Mouse (Mus musculus) stomach, postnatal 0 days (tissue): Measurements from ENCODE around the gene Clic5. TPM values are rescaled to one million over a fixed set of nuclear protein-coding genes. Genes with fewer than 3 reads are reported as not detected.
A peak's percentile ranks its signal among the peaks of the same experiment; 100 is the strongest.

ENCODE experiments used
- ATAC-seq: fragments of 200-750 bp; cut with Nextera tagmentation; 2 replicates; pipeline ENCODE4 v1.8.0; 2017; ENCODE audit not compliant: low FRiP score, low TSS enrichment
- DNase-seq: peaks from one replicate; pipeline ENCODE4 v3.0.0-alpha.2; 2016; ENCODE audit warnings: low spot score
- H3K27ac ChIP-seq: fragments of 300-500 bp; sonication (generic); replicated peaks from 2 replicates; pipeline ENCODE4 v1.5.1; 2014; ENCODE audit warnings: mild to moderate bottlenecking, control low read depth
- H3K27me3 ChIP-seq: fragments of 300-500 bp; sonication (generic); 2 replicates; pipeline ENCODE4 v1.6.1; 2014; ENCODE audit warnings: low read length; ENCODE audit not compliant: control insufficient read depth, insufficient read depth
- H3K36me3 ChIP-seq: fragments of 300-500 bp; sonication (generic); 2 replicates; pipeline ENCODE4 v1.6.1; 2014; ENCODE audit warnings: low read length, mixed read lengths; ENCODE audit not compliant: control insufficient read depth, insufficient read depth
- H3K4me1 ChIP-seq: fragments of 300-500 bp; sonication (generic); replicated peaks from 2 replicates; pipeline ENCODE4 v1.6.1; 2014; ENCODE audit warnings: antibody characterized with exemption; ENCODE audit not compliant: control insufficient read depth, insufficient read depth
- H3K4me2 ChIP-seq: fragments of 300-500 bp; sonication (generic); replicated peaks from 2 replicates; pipeline ENCODE4 v1.6.1; 2014; ENCODE audit warnings: low read depth, mild to moderate bottlenecking, control low read depth, moderate library complexity
- H3K4me3 ChIP-seq: fragments of 300-500 bp; sonication (generic); 2 replicates; pipeline ENCODE4 v1.5.1; 2014; ENCODE audit warnings: low read depth, low read length, control low read depth
- H3K9ac ChIP-seq: fragments of 300-500 bp; sonication (generic); 2 replicates; pipeline ENCODE4 v1.6.1; 2014; ENCODE audit warnings: mild to moderate bottlenecking, low read length, control low read depth, mixed read lengths
- H3K9me3 ChIP-seq: fragments of 300-500 bp; sonication (generic); 2 replicates; pipeline ENCODE4 v1.6.1; 2016; ENCODE audit warnings: low read length; ENCODE audit not compliant: control insufficient read depth
- CTCF ChIP-seq: IDR thresholded peaks from 2 replicates; pipeline ENCODE4 v1.5.1; 2016; ENCODE audit warnings: antibody characterized with exemption, low read depth, mild to moderate bottlenecking, moderate library complexity
- EP300 ChIP-seq: optimal IDR thresholded peaks from 2 replicates; pipeline ENCODE3; 2016; ENCODE audit warnings: antibody characterized with exemption
- WGBS: fragments of 180-500 bp; shearing (Covaris S2); extraction: QIAGEN DNeasy Blood & Tissue Kit; methylation state at CpG from one replicate; pipeline ENCODE4 v1.1.7; 2014; 5-methylcytosine and 5-hydroxymethylcytosine counted together
- polyA plus RNA-seq: library from polyadenylated mRNA; unstranded; fragments of >200 nt; fragmentation: Nextera tagmentation; extraction: Ambion mirVana; gene quantifications from 2 replicates; pipeline ENCODE4 v1.2.1, GENCODE M21; 2015

Clic5 gene
- polyA plus RNA-seq, 1 experiment from 2014 or later, result 3.7 TPM

- no peak overlapping the region for H3K4me3 ChIP-seq
- 83% methylated on average over 5 of the region's 5 CpGs for WGBS
- DNase-seq (no peak), ATAC-seq (no peak)
- H3K9me3 ChIP-seq, result no peaks in the 10 kb centered on the region
- H3K9ac ChIP-seq, result no peak overlapping the region
- no peak for TF ChIP-seq CTCF
- TF ChIP-seq EP300, result no peak
- H3K27ac ChIP-seq, result no peak overlapping the region
- H3K27me3 ChIP-seq, result no peaks in the 10 kb centered on the region
- H3K36me3 ChIP-seq, result no peaks in the 10 kb centered on the region
- no peak overlapping the region for H3K4me2 ChIP-seq
- H3K4me1 ChIP-seq, result no peaks in the 10 kb centered on the region
These were observed 24.7 kb downstream of the Clic5 start for GRCm38 (mm10) chr17:44212960-44213619.

DNA sequence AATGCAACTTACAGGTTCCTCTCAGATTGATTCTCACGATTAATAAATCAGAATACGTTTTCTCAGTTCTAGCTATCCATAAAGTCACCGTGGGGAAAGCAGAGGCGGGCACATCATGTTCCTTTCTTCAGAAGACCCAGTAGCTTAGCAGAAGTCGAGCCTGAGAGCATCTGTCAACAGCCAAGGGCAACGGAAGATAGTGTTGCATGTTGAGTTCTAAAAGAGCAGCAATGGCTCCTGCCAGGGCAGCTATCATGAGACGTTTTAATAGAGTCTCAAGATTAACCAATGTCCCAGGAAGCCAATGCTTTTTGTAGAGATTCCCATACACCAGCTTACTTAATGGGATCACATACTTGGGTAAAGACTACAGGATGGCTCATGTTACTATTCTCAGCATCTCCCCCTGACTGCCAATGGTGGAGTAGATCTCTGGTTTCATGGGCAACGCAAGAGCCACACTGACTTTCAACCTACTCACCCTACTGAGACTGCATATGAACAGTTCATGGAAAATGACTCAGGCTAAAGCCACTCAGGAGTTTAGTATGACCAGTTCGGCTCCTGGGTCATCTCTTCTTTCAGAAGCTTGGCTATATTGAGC, 26.9 kb downstream of the Clic5 start:
- TF ChIP-seq CTCF, result no peak
- TF ChIP-seq EP300, result no peak
- no peaks in the 10 kb centered on the region for H3K9me3 ChIP-seq
- H3K4me3 ChIP-seq, result no peak overlapping the region
- no peak overlapping the region for H3K27ac ChIP-seq
- no peaks in the 10 kb centered on the region for H3K4me1 ChIP-seq
- WGBS, result 86% methylated on average over 9 of the region's 9 CpGs
- H3K4me2 ChIP-seq, result no peak overlapping the region
- H3K27me3 ChIP-seq, result no peaks in the 10 kb centered on the region
- no peak for ATAC-seq
- no peaks in the 10 kb centered on the region for H3K36me3 ChIP-seq
- no peak overlapping the region for H3K9ac ChIP-seq
- DNase-seq, result no peak

GRCm38 (mm10) chr17:44217185-44217584, 28.8 kb downstream of the Clic5 start:
- DNase-seq, result no peak
- WGBS, result 62% methylated on average over 2 of the region's 2 CpGs
- TF ChIP-seq EP300 (no peak), CTCF (no peak)

DNA sequence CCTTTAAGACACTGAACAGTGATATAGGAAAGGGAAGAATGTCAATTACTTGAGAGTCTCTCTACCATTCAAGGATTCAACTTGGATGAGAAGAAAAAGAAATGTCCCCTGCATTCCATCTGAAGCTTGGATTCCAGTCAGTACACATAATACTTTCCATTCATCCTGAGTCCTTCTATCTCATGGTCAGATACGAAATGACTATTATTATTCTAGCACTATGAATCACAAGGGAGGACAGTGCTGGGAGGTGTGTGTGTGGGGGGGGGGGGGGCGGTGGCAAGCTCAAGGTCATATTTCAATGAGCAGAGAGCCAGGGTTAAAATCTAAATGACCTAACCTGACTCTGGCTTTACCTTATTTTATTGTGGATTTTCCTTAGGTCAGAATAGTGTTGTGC, 31.6 kb downstream of the Clic5 start:
- DNase-seq (no peak), ATAC-seq (no peak)
- no peaks in the 10 kb centered on the region for H3K4me1 ChIP-seq
- H3K4me3 ChIP-seq, result no peak overlapping the region
- H3K4me2 ChIP-seq, result no peak overlapping the region
- no peak overlapping the region for H3K9ac ChIP-seq
- H3K9me3 ChIP-seq, result no peaks in the 10 kb centered on the region
- no peaks in the 10 kb centered on the region for H3K36me3 ChIP-seq
- H3K27ac ChIP-seq, result no peak overlapping the region
- 71% methylated on average over 2 of the region's 2 CpGs for WGBS
- TF ChIP-seq EP300, result no peak
- TF ChIP-seq CTCF, result no peak
- H3K27me3 ChIP-seq, result no peaks in the 10 kb centered on the region

More at GRCm38 (mm10) chr17:44217185-44217584, 28.8 kb downstream of the Clic5 start:
- Histone ChIP-seq H3K27ac (no peak overlapping the region), H3K4me1 (no peaks in the 10 kb centered on the region), H3K4me3 (no peak overlapping the region), H3K9me3 (no peaks in the 10 kb centered on the region), H3K36me3 (no peaks in the 10 kb centered on the region), H3K9ac (no peak overlapping the region), H3K4me2 (no peak overlapping the region), H3K27me3 (no peaks in the 10 kb centered on the region)
- ATAC-seq, result no peak

DNA sequence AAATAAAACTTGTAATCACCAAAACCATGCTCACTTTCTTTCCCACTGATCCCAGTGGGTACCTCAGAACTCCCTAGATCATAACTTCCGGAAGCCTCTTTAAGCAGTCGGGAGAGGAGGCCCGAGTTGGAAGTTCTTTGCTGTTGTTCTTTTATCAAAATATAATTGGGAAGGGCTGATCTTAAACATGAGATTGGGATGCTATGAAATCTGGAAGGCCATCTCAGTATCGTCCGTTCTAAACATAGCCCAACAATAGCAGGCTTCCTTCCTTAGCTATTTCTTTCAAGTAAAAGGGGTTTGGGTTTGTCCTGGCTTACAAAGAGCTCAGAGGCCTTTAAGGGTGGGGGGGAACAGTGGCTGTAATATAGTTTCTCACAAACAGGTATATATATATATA, 40.0 kb downstream of the Clic5 start:
- H3K4me1 ChIP-seq, result no peaks in the 10 kb centered on the region
- no peak for ATAC-seq
- TF ChIP-seq CTCF (no peak), EP300 (no peak)
- no peak overlapping the region for H3K4me3 ChIP-seq
- no peak overlapping the region for H3K27ac ChIP-seq
- no peak for DNase-seq
- no peaks in the 10 kb centered on the region for H3K27me3 ChIP-seq
- H3K9me3 ChIP-seq, result no peaks in the 10 kb centered on the region
- no peaks in the 10 kb centered on the region for H3K36me3 ChIP-seq
- H3K9ac ChIP-seq, result no peak overlapping the region
- no peak overlapping the region for H3K4me2 ChIP-seq
- 89% methylated on average over 5 of the region's 5 CpGs for WGBS

- Histone ChIP-seq H3K27me3 (no peaks in the 10 kb centered on the region), H3K9me3 (no peaks in the 10 kb centered on the region), H3K4me3 (no peak overlapping the region), H3K4me1 (no peaks in the 10 kb centered on the region), H3K27ac (0 out of 2 replicates have a peak overlapping the region, but pooled peaks have one; percentile 40), H3K36me3 (no peaks in the 10 kb centered on the region), H3K9ac (0 out of 2 replicates have a peak overlapping the region, but pooled peaks have one; percentile 8), H3K4me2 (no peak overlapping the region)
- DNase-seq, result no peak
- TF ChIP-seq EP300, result no peak
- TF ChIP-seq CTCF, result no peak
- WGBS, result 38% methylated on average over 10 of the region's 10 CpGs
- no peak for ATAC-seq
These were observed 41.7 kb downstream of the Clic5 start for GRCm38 (mm10) chr17:44230083-44230482.
